ENCODE assay signal across 8 mouse cellular contexts in the genomic region with DNA sequence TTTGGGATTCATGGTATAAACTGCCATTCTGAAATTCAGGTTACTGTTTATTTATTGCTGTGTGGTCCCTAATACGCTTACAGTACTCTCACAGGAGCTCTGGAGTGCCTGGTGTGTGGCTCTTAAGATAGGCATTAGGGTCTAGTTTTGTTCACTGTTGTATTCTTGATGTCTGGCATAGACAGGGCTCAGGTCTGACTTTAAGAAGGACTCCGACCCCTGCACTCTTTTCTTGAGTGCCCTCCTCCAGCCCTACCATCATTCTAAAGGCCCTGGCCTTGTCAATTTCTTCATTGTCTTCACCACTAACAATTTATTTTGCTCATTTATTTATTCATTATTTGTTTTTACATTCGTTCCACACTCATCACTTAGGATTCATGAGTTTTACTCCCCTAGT. TPM values are rescaled to one million over a fixed set of nuclear protein-coding genes. Genes with fewer than 3 reads are reported as not detected.
DNase-seq lines count a peak whose midpoint lies in the region; ATAC-seq and TF ChIP-seq lines count a peak whose summit lies in the region.

No protein-coding gene starts in this region.

- TF ChIP-seq EP300 in lung, postnatal 0 days (IDR thresholded peaks at IDR 0.05), result no peak
- TF ChIP-seq EP300 in liver, embryonic 14.5 days (IDR thresholded peaks at IDR 0.05; ENCODE audit: low read depth), result no peak

- peak overlapping the region; percentile 100 for H3K4me3 ChIP-seq in cerebellum, adult 2 months (replicated peaks; ENCODE audit: insufficient read depth, low read depth, low read length)
- H3K4me3 ChIP-seq in lung, postnatal 0 days (ENCODE audit: low read depth, low read length), result peak overlapping the region; percentile 50
- peak overlapping the region in 1 of 2 experiments; percentile 48; a peak in 1 of 4 replicates for H3K4me3 ChIP-seq in liver, embryonic 14.5 days (ENCODE audit: insufficient read depth in 1 of 2, low read depth in 2 of 2, low read length in 2 of 2)

- H3K9me3 ChIP-seq in lung, postnatal 0 days (ENCODE audit: low read length), result no peaks in the 10 kb centered on the region
- no peaks in the 10 kb centered on the region for H3K9me3 ChIP-seq in liver, embryonic 14.5 days (ENCODE audit: control insufficient read depth, low read length)

- WGBS in cerebellum, adult 2 months, result 23% methylated on average over 3 of the region's 3 CpGs
- WGBS in lung, postnatal 0 days, result 29% methylated on average over 3 of the region's 3 CpGs
- 36% methylated on average over 3 of the region's 3 CpGs for WGBS in liver, embryonic 14.5 days (ENCODE audit: insufficient replicate concordance)

- no peak overlapping the region for H3K27ac ChIP-seq in cerebellum, adult 2 months (ENCODE audit: insufficient read depth, low read length)
- no peak overlapping the region for H3K27ac ChIP-seq in lung, postnatal 0 days (ENCODE audit: low read length)
- no peak overlapping the region for H3K27ac ChIP-seq in liver, embryonic 14.5 days

- no peak for DNase-seq in cerebellum, adult 2 months
- no peak for DNase-seq in cerebellum, postnatal 14 days
- no peak for DNase-seq in lung, postnatal 0 days (ENCODE audit: low spot score)
- no peak for DNase-seq in lung, adult 18-20 months
- no peak for DNase-seq in liver, embryonic 14.5 days (ENCODE audit: low read depth in 3 of 3, low spot score in 3 of 3)
- DNase-seq in Muller cell, postnatal 12 days (ENCODE audit: inconsistent ontology term), result no peak
- DNase-seq in yolk sac, embryonic 10.5 days (ENCODE audit: low spot score), result no peak

- no peak for ATAC-seq in lung, postnatal 0 days
- ATAC-seq in liver, embryonic 14.5 days (ENCODE audit: insufficient read depth), result no peak
- no peak for ATAC-seq in granulocyte monocyte progenitor cell, adult 5-6 weeks (replicated peaks; ENCODE audit: poor library complexity, severe bottlenecking)

- H3K9ac ChIP-seq in lung, postnatal 0 days (replicated peaks; ENCODE audit: low read depth), result no peak overlapping the region
- H3K9ac ChIP-seq in liver, embryonic 14.5 days (replicated peaks), result no peak overlapping the region

- H3K4me2 ChIP-seq in lung, postnatal 0 days (replicated peaks; ENCODE audit: low read depth, low read length), result peak overlapping the region; percentile 53
- H3K4me2 ChIP-seq in liver, embryonic 14.5 days (ENCODE audit: low read depth), result peak overlapping the region; percentile 59

- no peak for TF ChIP-seq CTCF in cerebellum, adult 2 months (IDR thresholded peaks at IDR 0.05; ENCODE audit: borderline replicate concordance, insufficient read depth, low read depth, low read length)
- TF ChIP-seq CTCF in lung, postnatal 0 days (IDR thresholded peaks at IDR 0.05), result no peak
- no peak for TF ChIP-seq CTCF in liver, embryonic 14.5 days (IDR thresholded peaks at IDR 0.05; ENCODE audit: low read depth)

- TF ChIP-seq POLR2A in cerebellum, adult 2 months (IDR thresholded peaks at IDR 0.05; ENCODE audit: borderline replicate concordance, insufficient read depth, low read length), result no peak

- H3K27me3 ChIP-seq in cerebellum, adult 2 months (ENCODE audit: control insufficient read depth, insufficient read depth, low read length), result no peaks in the 10 kb centered on the region
- H3K27me3 ChIP-seq in lung, postnatal 0 days (replicated peaks; ENCODE audit: insufficient read depth, low read length), result no peaks in the 10 kb centered on the region
- no peaks in the 10 kb centered on the region; the same call in 1 of the 2 replicates for H3K27me3 ChIP-seq in liver, embryonic 14.5 days (ENCODE audit: control insufficient read depth, insufficient read depth, low read length)

- H3K36me3 ChIP-seq in lung, postnatal 0 days (ENCODE audit: insufficient read depth, low read length), result no peaks in the 10 kb centered on the region
- no peaks in the 10 kb centered on the region for H3K36me3 ChIP-seq in liver, embryonic 14.5 days (replicated peaks; ENCODE audit: control insufficient read depth, insufficient read depth, low read depth)

- no peaks in the 10 kb centered on the region; the same call in 1 of the 2 replicates for H3K4me1 ChIP-seq in cerebellum, adult 2 months (ENCODE audit: control insufficient read depth, insufficient read depth, low read length)
- no peaks in the 10 kb centered on the region for H3K4me1 ChIP-seq in lung, postnatal 0 days (ENCODE audit: insufficient read depth, low read depth, low read length)
- H3K4me1 ChIP-seq in liver, embryonic 14.5 days (replicated peaks; ENCODE audit: control insufficient read depth in 2 of 2, insufficient read depth in 2 of 2, low read length in 1 of 2), result peaks cover 0 to 7% of the 10 kb centered on the region in 2 experiments; a peak in 2 of 4 replicates

RNA-seq across cellular contexts. Expression of a gene that starts 0.4 kb away (rescaled TPM):
- 20.1 and 20.6 TPM in 2 replicates for polyA plus RNA-seq in cerebellum, adult 2 months (2012; rRNA removed)
- 3.6 and 4.3 TPM in 2 replicates for polyA plus RNA-seq in lung, postnatal 0 days (2015; fragmentation: Nextera tagmentation; extraction: Ambion mirVana)
- 2.5 and 3.1 TPM in 2 replicates for polyA plus RNA-seq in liver, embryonic 14.5 days (2012; rRNA removed)
- polyA plus RNA-seq in liver, embryonic 14.5 days (2014; fragmentation: Nextera tagmentation; extraction: Ambion mirVana), result 1.9 and 2.2 TPM in 2 replicates
- total RNA-seq in granulocyte monocyte progenitor cell, adult 5-6 weeks (2014; fragmentation: Nextera tagmentation), result 8.5 and 11.9 TPM in 2 replicates
- 7.9 and 8.1 TPM in 2 replicates for total RNA-seq in granulocyte monocyte progenitor cell, adult 5-6 weeks (2017)

RNA-seq across cellular contexts. Expression of a gene that starts 5.4 kb away (rescaled TPM):
- not detected in 2 replicates for polyA plus RNA-seq in cerebellum, adult 2 months (2012; rRNA removed)
- polyA plus RNA-seq in lung, postnatal 0 days (2015; fragmentation: Nextera tagmentation; extraction: Ambion mirVana), result not detected in 2 replicates
- not detected in 2 replicates for polyA plus RNA-seq in liver, embryonic 14.5 days (2012; rRNA removed)
- polyA plus RNA-seq in liver, embryonic 14.5 days (2014; fragmentation: Nextera tagmentation; extraction: Ambion mirVana), result not detected in 2 replicates
- not detected in 2 replicates for total RNA-seq in granulocyte monocyte progenitor cell, adult 5-6 weeks (2014; fragmentation: Nextera tagmentation)
- total RNA-seq in granulocyte monocyte progenitor cell, adult 5-6 weeks (2017), result not detected in 2 replicates

RNA-seq across cellular contexts. Expression of a gene that starts 49.3 kb away (rescaled TPM):
- polyA plus RNA-seq in cerebellum, adult 2 months (2012; rRNA removed), result not detected in 2 replicates
- not detected in 2 replicates for polyA plus RNA-seq in lung, postnatal 0 days (2015; fragmentation: Nextera tagmentation; extraction: Ambion mirVana)
- not detected in 2 replicates for polyA plus RNA-seq in liver, embryonic 14.5 days (2012; rRNA removed)
- polyA plus RNA-seq in liver, embryonic 14.5 days (2014; fragmentation: Nextera tagmentation; extraction: Ambion mirVana), result not detected in 2 replicates
- not detected in 2 replicates for total RNA-seq in granulocyte monocyte progenitor cell, adult 5-6 weeks (2014; fragmentation: Nextera tagmentation)
- not detected in 2 replicates for total RNA-seq in granulocyte monocyte progenitor cell, adult 5-6 weeks (2017)

RNA-seq across cellular contexts. Expression of a gene that starts 49.3 kb away (rescaled TPM):
- polyA plus RNA-seq in cerebellum, adult 2 months (2012; rRNA removed), result not detected in 2 replicates
- polyA plus RNA-seq in lung, postnatal 0 days (2015; fragmentation: Nextera tagmentation; extraction: Ambion mirVana), result not detected in 2 replicates
- polyA plus RNA-seq in liver, embryonic 14.5 days (2012; rRNA removed), result not detected in 2 replicates
- polyA plus RNA-seq in liver, embryonic 14.5 days (2014; fragmentation: Nextera tagmentation; extraction: Ambion mirVana), result not detected in 2 replicates
- not detected in 2 replicates for total RNA-seq in granulocyte monocyte progenitor cell, adult 5-6 weeks (2014; fragmentation: Nextera tagmentation)
- not detected in 2 replicates for total RNA-seq in granulocyte monocyte progenitor cell, adult 5-6 weeks (2017)

RNA-seq across cellular contexts. Expression of a gene that starts 56.5 kb away (rescaled TPM):
- polyA plus RNA-seq in cerebellum, adult 2 months (2012; rRNA removed), result 0.40 and 0.41 TPM in 2 replicates
- polyA plus RNA-seq in lung, postnatal 0 days (2015; fragmentation: Nextera tagmentation; extraction: Ambion mirVana), result not detected in 2 replicates
- polyA plus RNA-seq in liver, embryonic 14.5 days (2012; rRNA removed), result not detected in 2 replicates
- not detected in 2 replicates for polyA plus RNA-seq in liver, embryonic 14.5 days (2014; fragmentation: Nextera tagmentation; extraction: Ambion mirVana)
- not detected in 2 replicates for total RNA-seq in granulocyte monocyte progenitor cell, adult 5-6 weeks (2014; fragmentation: Nextera tagmentation)
- not detected in 2 replicates for total RNA-seq in granulocyte monocyte progenitor cell, adult 5-6 weeks (2017)
